Mouse (Mus musculus) skeletal muscle tissue, adult 2 months (tissue): ENCODE measurements around the gene Caskin2.
A peak's percentile ranks its signal among the peaks of the same experiment; 100 is the strongest.

ENCODE experiments used
- DNase-seq: peaks from one replicate; pipeline ENCODE4 v3.0.0-alpha.2; 2012; ENCODE audit warnings: low read depth, low spot score

Caskin2 gene

GRCm38 (mm10) chr11:115831518-115831917 is 18.1 kb upstream of the Caskin2 start:
- DNase-seq, result no peak

- no peak for DNase-seq
Observed at GRCm38 (mm10) chr11:115830550-115831325, 17.3 kb upstream of the Caskin2 start.

- DNase-seq, result peak; percentile 58
Observed at GRCm38 (mm10) chr11:115829036-115829435, 15.6 kb upstream of the Caskin2 start.

DNA sequence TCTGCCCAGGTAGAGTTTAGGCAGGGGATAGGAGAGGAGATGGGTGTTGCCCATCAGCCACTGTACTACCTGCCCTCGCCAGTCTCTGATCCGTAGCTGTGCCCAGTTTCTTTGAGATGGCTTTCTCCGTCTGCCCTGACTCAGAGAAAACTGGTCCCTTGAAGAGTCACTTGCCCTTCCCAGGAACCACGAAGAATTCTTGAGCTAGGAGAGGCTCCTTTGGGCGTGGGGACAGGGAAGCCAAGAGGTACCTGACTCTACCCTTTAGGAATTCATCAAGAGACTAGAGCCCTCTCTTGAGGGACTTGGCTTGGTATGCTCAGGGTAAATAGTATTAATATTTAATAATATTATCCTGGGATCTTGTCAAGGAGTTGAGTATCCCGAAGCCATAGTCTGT is 14.2 kb upstream of the Caskin2 start:
- no peak for DNase-seq

DNA sequence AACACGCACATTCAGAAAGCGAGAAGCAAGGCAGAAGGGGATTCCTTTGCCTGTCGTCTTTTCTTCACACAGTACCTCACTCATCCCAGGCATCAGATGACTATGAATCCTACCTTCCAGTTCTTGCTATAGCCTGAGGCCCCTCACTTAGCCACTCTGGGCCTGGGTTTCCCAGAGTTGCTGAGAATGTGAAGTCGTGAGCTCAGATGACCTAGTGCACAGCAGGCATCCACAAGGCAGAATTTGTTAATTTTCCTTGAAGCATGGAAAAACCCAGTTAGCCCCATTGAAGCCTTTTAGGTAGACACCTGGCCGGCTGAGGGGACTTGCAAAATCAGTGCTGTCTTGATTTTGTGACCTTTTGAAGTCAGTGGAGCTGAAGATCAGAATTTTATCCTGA is 13.0 kb upstream of the Caskin2 start:
- DNase-seq, result no peak

- DNase-seq, result no peak
Observed at GRCm38 (mm10) chr11:115824813-115825212, 11.4 kb upstream of the Caskin2 start.

DNA sequence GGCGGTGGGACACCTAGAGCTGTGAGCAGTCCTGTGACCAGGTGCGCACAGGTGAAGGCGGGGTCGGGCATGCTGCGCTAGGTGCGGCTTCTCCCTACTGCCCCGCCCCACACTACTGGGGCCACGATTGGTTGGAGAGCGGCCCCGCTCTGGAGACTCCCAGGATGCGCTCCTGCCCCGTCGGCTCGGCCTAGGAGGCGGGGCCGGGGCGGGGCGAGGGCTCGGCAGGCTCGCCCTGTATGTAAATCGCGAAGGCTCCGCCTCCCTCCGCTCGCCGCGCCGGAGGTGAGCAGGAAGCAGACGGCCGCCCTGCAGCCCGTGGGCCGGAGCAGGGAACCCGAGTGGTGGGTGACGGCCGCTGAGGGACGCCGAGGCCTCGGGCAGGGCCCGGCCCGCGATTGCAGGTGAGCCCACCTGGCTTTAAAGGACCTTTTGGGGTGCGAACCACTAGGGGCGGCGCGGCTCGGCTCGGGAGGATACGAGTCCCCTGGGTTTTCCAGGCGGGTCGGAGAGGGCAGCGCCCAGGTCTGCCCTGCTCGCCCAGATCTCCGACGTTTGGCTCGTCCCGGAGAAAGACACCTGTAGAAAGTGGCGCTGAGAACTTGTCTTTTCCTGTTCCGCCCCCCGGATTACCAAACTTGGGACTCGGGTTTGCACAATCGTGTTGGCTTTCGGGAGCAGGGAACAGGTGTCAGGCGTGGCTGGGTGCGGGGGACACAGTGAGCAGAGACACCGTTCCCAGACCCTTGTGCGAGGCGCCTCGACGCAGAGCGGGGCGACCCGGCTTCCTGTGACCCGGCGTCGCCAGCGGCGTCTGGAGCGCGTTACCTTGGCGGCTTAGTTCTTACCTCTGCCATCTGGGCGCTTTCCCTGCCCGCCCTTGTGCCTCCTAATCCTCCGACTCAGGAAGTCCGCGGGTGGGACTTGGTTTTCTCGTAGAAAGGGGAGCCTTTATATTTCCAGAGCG is 10.6 kb upstream of the Caskin2 start, which contains the start of gene Llgl2:
Llgl2 (plus strand) TSS at position 276 of the 967 bp plus-strand sequence.
- DNase-seq, result peak; percentile 77

DNA sequence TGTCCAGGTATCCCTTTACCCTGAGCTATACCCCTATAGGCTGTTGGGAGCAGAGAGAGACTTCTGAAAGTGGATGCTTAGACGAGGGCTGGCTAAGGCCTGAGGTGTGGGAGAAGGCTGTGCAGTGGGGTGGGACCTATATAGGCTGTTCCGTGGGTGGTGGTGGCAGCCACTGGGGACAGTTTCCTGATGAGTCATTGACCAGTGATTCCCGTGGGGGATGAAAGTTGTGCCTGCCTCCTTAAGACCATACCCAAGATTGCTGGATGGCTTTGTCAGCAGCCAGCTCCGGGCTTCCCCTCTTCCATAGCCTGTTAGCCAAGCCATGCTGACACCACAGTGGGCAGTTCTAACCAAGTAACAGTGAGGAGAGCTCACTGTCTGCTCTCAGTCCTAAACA is 7.6 kb upstream of the Caskin2 start:
- no peak for DNase-seq

GRCm38 (mm10) chr11:115819915-115820623 is 6.6 kb upstream of the Caskin2 start:
- peak; percentile 62 for DNase-seq

GRCm38 (mm10) chr11:115817331-115817730 is 3.9 kb upstream of the Caskin2 start:
- DNase-seq, result no peak

DNA sequence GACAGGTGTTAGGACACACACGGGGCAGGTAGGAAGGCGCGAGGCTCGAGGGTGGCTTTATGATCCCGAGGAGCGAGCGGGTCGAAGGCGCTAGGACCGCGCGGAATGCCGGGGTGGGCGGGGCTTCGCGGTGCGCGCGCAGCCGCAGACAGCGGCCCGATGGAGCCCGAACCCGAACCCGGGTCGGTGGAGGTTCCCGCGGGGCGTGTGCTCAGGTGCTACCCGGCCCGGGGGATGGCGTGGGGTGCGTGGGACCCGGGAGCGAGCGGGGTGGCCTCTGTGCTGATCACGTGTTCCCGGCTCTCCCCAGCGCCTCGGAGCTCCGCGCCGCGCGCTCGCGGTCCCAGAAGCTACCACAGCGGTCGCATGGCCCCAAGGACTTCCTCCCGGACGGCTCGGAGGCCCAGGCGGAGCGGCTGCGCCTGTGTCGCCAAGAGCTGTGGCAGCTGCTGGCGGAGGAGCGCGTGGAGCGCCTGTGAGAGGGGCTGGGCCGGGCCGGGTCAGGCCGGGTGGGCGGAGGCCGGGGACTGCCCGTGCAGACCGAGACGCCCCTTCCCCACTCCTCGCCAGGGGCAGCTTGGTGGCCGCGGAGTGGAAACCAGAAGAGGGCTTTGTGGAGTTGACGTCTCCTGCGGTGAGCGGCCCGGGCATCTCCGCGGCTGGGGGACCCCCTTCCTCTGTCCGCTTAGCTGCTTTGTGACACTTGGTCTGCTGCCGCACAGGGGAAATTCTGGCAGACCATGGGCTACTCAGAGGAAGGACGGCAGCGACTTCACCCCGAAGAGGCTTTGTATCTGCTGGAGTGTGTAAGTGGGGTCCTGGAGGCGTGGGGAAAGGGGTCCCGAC is 1.4 kb upstream of the Caskin2 start, which contains the start of gene Tsen54:
Tsen54 (plus strand) TSS at position 120 of the 846 bp plus-strand sequence.
- peak; percentile 56 for DNase-seq

DNA sequence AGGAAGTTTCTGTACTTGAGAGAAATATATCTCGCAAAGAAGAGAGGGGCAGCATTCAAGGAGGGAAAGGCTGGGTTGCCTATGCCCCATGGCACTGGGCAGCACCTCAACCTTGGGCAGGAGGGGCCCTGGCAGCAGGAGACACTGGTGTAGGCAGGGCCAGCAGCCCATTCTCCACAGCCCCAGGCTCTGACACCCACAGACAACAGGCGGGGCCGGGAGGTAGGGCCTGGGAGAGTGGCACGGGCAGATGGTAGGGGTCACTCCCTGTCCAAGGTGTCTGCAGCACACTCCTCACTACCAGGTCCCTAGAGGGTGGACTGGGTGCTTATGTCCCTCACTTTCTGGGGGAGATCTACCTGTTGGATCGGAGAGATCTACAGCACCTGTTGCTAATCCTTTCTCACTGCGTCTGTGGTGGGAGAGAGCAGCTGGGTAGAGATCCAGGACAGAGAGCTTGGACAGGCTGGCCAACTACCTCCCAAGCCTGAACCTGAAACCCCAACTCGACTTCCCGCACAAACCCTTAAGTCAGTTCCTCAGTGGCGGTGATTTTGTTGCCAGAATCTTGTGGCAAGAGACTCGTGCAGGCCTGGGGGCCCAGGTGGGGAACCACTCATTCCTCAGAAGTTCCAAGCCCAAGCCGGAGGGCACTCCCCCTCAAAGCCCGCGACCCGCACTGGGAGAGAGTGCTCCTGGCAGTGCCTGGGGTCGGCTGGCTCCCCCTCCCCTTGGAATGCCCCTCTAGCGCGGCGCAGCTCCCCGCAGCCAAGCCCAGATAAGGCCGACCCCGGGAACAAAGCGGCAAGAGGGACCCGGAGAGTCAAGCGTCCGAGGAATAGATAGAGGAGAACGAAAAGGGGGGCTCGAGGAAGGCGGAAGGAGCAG is 662 bp downstream of the Caskin2 start:
- DNase-seq, result no peak

DNA sequence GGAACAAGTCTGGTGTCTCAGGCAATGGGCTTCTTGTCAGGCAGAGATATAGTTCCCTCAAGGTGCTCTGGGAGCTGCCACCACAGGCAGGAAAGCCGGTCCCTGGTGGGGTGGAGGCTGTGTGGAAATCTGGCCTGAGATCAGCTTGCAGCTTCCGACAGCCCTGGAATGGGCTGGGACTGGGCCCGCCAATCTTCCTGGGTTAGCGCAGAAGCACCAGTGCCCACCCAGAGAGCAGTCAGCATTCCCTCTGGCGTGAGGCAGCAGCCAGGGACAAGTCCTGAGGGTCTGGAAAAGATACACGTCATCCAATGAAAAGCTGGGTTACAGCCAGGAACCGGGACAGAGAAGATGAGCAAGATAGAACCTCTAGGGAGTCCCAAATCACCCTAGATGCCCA is 1.3 kb downstream of the Caskin2 start:
- no peak for DNase-seq

GRCm38 (mm10) chr11:115811381-115812093 is 1.9 kb downstream of the Caskin2 start:
- no peak for DNase-seq

DNA sequence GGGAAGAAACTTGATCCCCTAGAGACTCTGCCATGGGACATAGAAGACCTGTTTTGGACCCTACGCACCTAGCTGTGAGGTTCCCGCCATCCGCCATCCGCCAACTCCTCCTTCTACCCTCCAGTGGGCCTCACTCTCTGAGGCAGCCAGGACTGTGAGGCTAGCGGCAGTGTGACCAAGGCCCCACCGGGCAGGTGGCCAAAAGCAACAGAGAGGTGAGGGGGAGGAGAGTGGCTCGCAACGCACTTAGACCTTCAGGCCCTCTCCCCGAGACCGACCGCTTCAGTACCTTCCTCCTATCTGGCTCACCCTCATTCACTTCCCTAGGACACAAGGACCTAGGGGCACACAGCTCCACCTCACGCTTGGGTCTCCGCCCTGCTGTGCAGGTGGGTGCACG is 3.1 kb downstream of the Caskin2 start:
- DNase-seq, result no peak

- peak; percentile 42 for DNase-seq
Observed at GRCm38 (mm10) chr11:115809311-115809781, 4.1 kb downstream of the Caskin2 start.

DNA sequence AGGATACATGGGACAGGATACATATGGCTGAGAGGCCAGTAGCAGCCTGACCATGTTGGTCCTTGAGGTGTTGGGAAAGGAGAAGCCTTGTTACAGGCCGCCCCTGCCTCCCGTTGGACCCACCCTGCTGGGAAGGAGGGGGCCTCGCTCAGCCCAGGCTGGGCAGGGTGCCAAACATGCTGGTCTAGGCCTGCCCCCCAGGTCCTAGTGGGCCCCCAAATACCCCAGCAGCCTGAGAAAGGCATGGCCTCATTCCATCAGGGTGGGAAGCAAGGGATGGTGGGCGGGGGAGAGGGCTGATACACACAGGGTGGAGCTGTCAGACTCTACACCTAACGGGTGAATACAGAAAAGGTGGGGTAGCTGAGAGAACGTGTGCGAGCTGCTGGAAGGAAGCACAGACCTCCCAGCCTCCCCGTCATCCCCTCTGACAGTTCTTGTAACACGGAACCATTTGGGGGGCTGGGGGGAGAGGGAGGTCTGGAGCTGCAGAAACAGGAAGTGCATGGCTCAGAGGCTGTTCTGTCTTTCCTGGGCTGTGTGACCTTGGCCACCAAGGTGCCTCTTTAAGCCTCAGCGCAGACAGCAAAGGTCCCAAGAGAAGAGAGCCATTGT is 4.6 kb downstream of the Caskin2 start:
- no peak for DNase-seq

- DNase-seq, result no peak
Observed at GRCm38 (mm10) chr11:115807971-115808370, 5.5 kb downstream of the Caskin2 start.

DNA sequence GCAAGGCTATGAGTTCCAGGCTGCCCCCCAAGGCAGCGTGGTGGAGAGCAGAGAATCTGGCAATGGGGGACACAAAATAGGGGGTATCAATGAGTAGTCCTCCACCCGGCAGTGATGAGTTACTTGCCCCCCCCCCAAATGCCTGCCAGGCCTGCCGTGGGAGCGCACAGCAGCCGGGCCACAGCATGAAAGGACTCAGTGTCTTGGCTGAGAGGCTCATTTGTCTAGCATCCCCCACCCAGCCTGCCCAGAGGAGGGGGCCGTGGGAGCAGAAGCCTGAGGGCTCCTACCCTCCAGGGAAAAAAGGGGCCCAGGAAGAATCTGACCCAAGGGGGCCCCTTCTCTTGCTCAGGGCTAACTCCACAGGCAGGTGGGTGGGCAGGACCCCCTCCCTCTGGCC is 6.1 kb downstream of the Caskin2 start:
- DNase-seq, result no peak
